Mouse (Mus musculus): ENCODE data around the gene Olfr1177-ps. TPM values are rescaled to one million over a fixed set of nuclear protein-coding genes. Genes with fewer than 3 reads are reported as not detected.

The Olfr1177-ps gene
- not detected for total RNA-seq (2022)

DNA sequence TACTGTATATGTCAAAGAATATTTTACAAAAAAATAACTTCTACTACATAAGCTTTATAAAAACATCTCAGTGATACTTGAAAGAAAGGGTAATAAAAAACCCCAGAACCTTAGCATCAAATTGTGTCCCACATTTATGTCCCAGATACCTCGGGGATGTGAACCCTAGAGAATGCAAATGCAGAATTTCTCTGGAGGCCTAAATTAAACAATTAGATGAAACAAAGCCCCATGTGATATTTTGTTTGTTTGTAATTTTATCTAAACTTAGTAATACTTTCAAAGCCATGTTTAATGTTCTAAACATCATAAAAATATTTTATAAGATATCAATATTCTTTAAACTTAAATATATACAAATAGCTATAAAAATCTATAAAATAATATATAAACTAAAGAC is at the start of gene Olfr1177-ps:
TSS of gene Olfr1177-ps (minus strand) at position 101 of the 400 bp plus-strand sequence.
- no peak for DNase-seq

GRCm38 (mm10) chr2:88386762-88387161 is 40.5 kb upstream of the Olfr1177-ps start, which contains the start of gene Olfr1178:
Olfr1178 (plus strand) TSS chr2:88387062.
- no peak for DNase-seq

- DNase-seq: no peak
Observed at GRCm38 (mm10) chr2:88356304-88356703, 10.0 kb upstream of the Olfr1177-ps start.

GRCm38 (mm10) chr2:88336421-88336820 is 9.9 kb downstream of the Olfr1177-ps start, which contains the start of gene Olfr1176:
Olfr1176 (plus strand) TSS chr2:88336721.
- no peak for DNase-seq

DNA sequence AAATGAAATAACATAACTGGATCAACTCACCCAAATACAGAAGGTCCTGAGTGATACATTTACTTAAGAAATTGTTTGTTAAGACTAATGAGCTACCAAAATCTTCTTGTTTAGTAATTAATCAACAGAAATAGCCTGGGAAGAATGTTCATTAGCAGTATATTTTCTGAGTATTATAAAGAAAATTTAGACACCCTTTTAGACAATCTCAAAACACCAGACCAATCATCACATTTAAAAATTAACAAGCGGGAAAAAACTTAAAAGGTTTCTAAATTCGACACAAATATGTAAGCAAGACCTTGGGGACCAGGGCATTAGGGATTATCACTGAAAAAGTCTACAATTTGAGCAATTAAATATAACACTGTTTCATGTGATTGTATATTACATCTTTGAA is 19.2 kb downstream of the Olfr1177-ps start, which contains the start of gene Olfr1175-ps:
TSS of gene Olfr1175-ps (minus strand) at position 101 of the 400 bp plus-strand sequence.
- no peak for DNase-seq

GRCm38 (mm10) chr2:88315035-88315434 is 31.3 kb downstream of the Olfr1177-ps start, which contains the start of gene Olfr1174-ps:
Olfr1174-ps (minus strand) TSS chr2:88315135.
- no peak for DNase-seq

Other genes starting within 250 kb of the Olfr1177-ps start
- gene Olfr1166, start 218.2 kb downstream of the Olfr1177-ps start, total RNA-seq (2022): not detected
- gene Olfr1167, start 191.3 kb downstream of the Olfr1177-ps start, total RNA-seq (2022): not detected
- not detected for gene Olfr1168, start 164.6 kb downstream of the Olfr1177-ps start, total RNA-seq (2022)
- not detected for gene Olfr1170, start 118.2 kb downstream of the Olfr1177-ps start, total RNA-seq (2022)
- not detected for gene Olfr1173, start 66.6 kb downstream of the Olfr1177-ps start, total RNA-seq (2022)
- gene Olfr1174-ps, start 31.4 kb downstream of the Olfr1177-ps start, total RNA-seq (2022): not detected
- under 1 TPM in 1 of 4 experiments, not detected in 3; 0.06 TPM for gene Olfr1175-ps, start 19.3 kb downstream of the Olfr1177-ps start, total RNA-seq (2022)
- not detected for gene Olfr1176, start 9.8 kb downstream of the Olfr1177-ps start, total RNA-seq (2022)
- not detected for gene Olfr1178, start 40.6 kb upstream of the Olfr1177-ps start, total RNA-seq (2022)
- gene Olfr1179, start 60.0 kb upstream of the Olfr1177-ps start, total RNA-seq (2022): not detected
- gene Olfr1180, start 72.7 kb upstream of the Olfr1177-ps start, total RNA-seq (2022): not detected
- not detected for gene Olfr1181, start 79.7 kb upstream of the Olfr1177-ps start, total RNA-seq (2022)
- gene Gm13757, start 102.6 kb upstream of the Olfr1177-ps start, total RNA-seq (2022): not detected
- not detected for gene Olfr1183, start 108.4 kb upstream of the Olfr1177-ps start, total RNA-seq (2022)
- not detected for gene Olfr1184, start 137.1 kb upstream of the Olfr1177-ps start, total RNA-seq (2022)
- gene Olfr1185-ps1, start 146.8 kb upstream of the Olfr1177-ps start, total RNA-seq (2022): not detected
- not detected for gene Olfr1186, start 172.1 kb upstream of the Olfr1177-ps start, total RNA-seq (2022)
- gene Olfr1188, start 210.4 kb upstream of the Olfr1177-ps start, total RNA-seq (2022): not detected
- not detected for gene Olfr1189, start 240.0 kb upstream of the Olfr1177-ps start, total RNA-seq (2022)